Mouse (Mus musculus) ES-E14 (cell line): Measurements from ENCODE around the gene Nhs. TPM values are rescaled to one million over a fixed set of nuclear protein-coding genes. Genes with fewer than 3 reads are reported as not detected.

ENCODE experiments used
- DNase-seq: peaks from one replicate; pipeline ENCODE4 v3.0.0-alpha.2; 2013; ENCODE audit warnings: low read depth, low spot score
- H3K27ac ChIP-seq: 2 replicates; pipeline ENCODE4 v1.5.1; 2012; ENCODE audit warnings: low read depth, mild to moderate bottlenecking, low read length, moderate library complexity, mixed read lengths; ENCODE audit not compliant: poor library complexity, insufficient read depth, severe bottlenecking
- H3K36me3 ChIP-seq: 2 replicates; pipeline ENCODE4 v1.6.1; 2012; ENCODE audit warnings: mild to moderate bottlenecking, low read length, moderate library complexity, mixed read lengths; ENCODE audit not compliant: control insufficient read depth, poor library complexity, insufficient read depth, severe bottlenecking
- H3K4me1 ChIP-seq, 2 experiments: fragments of 150-350 bp in 1 of 2; sonication (generic) in 1 of 2; 2 replicates each; pipeline ENCODE4 v1.6.1; 2012; ENCODE audit warnings: low read length in 2 of 2, mild to moderate bottlenecking in 1 of 2, mixed read lengths in 1 of 2; ENCODE audit not compliant: control insufficient read depth in 2 of 2, insufficient read depth in 2 of 2, poor library complexity in 1 of 2
- H3K4me3 ChIP-seq, 2 experiments: fragments of 150-350 bp in 1 of 2; sonication (generic) in 1 of 2; 2 replicates each; pipeline ENCODE4 v1.5.1; 2012; ENCODE audit warnings: low read length in 2 of 2, low read depth in 1 of 2, mild to moderate bottlenecking in 1 of 2, mixed read lengths in 1 of 2; ENCODE audit not compliant: insufficient read depth in 1 of 2, poor library complexity in 1 of 2, severe bottlenecking in 1 of 2
- H3K9ac ChIP-seq: 2 replicates; pipeline ENCODE4 v1.6.1; 2012; ENCODE audit warnings: low read depth, mild to moderate bottlenecking, low read length, mixed read lengths; ENCODE audit not compliant: poor library complexity, insufficient read depth, severe bottlenecking
- H3K9me3 ChIP-seq: fragments of 150-350 bp; sonication (generic); 2 replicates; pipeline ENCODE4 v1.6.1; 2012; ENCODE audit warnings: low read depth, mild to moderate bottlenecking, low read length; ENCODE audit not compliant: control insufficient read depth, insufficient read depth
- CHD2 ChIP-seq: IDR thresholded peaks from 2 replicates; pipeline ENCODE4 v1.6.1; 2014; ENCODE audit warnings: mild to moderate bottlenecking, low read depth, low read length, inconsistent platforms
- HCFC1 ChIP-seq: IDR thresholded peaks from 2 replicates; pipeline ENCODE4 v1.6.1; 2012; ENCODE audit warnings: low read length, inconsistent platforms, borderline replicate concordance; ENCODE audit not compliant: insufficient read depth
- MAFK ChIP-seq: IDR thresholded peaks from 2 replicates; pipeline ENCODE4 v1.6.1; 2014; ENCODE audit warnings: mild to moderate bottlenecking, low read depth, low read length, inconsistent platforms; ENCODE audit not compliant: insufficient read depth
- ZC3H11A ChIP-seq: IDR thresholded peaks from 2 replicates; pipeline ENCODE4 v1.6.1; 2012; ENCODE audit warnings: low read depth, mild to moderate bottlenecking, inconsistent platforms, low read length, borderline replicate concordance
- ZNF384 ChIP-seq: IDR thresholded peaks from 2 replicates; pipeline ENCODE4 v1.6.1; 2012; ENCODE audit warnings: low read depth, low read length, inconsistent platforms
- in situ Hi-C, 2 experiments: fragments of 600-800 bp; cut with MboI; formaldehyde crosslinking; loops; one replicate each; pipeline ENCODE4 v1.15.1; 2025; ENCODE audit warnings: low sequenced_read_pairs in 2 of 2, inconsistent platforms in 1 of 2; ENCODE audit not compliant: unreplicated experiment in 2 of 2
- total RNA-seq: library from RNA; depleted of rRNA; stranded (reverse); fragments of 300-350 nt; gene quantifications from 2 replicates; pipeline ENCODE4 v1.2.3, GENCODE M21; 2012

Gene Nhs
- total RNA-seq, 1 experiment, result 3.2 TPM

DNA sequence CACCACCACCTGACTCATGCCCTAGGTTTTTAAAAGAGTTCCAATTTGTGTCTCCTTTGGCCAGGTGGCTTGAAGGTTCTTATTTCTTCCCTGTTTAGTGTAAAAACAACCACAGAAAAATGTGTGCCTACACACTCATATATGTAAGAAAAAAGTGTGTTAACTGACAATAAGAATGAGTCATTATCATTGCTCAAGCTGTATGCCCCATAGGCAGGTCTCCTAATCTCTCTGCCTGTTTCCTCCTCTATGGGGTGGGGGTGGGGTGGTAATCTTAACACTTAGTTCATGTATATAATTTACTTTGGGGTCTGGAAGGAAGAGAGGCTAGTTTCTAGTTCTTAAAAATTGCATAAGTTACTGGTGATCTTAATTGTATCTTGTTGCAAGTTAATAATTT, 186.8 kb downstream of the Nhs start:
- no peaks in the 10 kb centered on the region for H3K36me3 ChIP-seq
- TF ChIP-seq MAFK (no peak), ZNF384 (no peak), CHD2 (no peak), HCFC1 (no peak), ZC3H11A (no peak)
- DNase-seq, result no peak
- no peaks in the 10 kb centered on the region for H3K9me3 ChIP-seq
- in situ Hi-C loops, result loop anchor here in 1 of 2 experiments (25.0 kb wide), 1 partner anchor 315 kb away; no protein-coding TSS in a partner anchor
- H3K4me1 ChIP-seq, result peaks cover 0 to 2% of the 10 kb centered on the region in 2 experiments; a peak in 1 of 4 replicates
- no peak overlapping the region for H3K9ac ChIP-seq
- H3K4me3 ChIP-seq, result no peak overlapping the region
- no peak overlapping the region for H3K27ac ChIP-seq

DNA sequence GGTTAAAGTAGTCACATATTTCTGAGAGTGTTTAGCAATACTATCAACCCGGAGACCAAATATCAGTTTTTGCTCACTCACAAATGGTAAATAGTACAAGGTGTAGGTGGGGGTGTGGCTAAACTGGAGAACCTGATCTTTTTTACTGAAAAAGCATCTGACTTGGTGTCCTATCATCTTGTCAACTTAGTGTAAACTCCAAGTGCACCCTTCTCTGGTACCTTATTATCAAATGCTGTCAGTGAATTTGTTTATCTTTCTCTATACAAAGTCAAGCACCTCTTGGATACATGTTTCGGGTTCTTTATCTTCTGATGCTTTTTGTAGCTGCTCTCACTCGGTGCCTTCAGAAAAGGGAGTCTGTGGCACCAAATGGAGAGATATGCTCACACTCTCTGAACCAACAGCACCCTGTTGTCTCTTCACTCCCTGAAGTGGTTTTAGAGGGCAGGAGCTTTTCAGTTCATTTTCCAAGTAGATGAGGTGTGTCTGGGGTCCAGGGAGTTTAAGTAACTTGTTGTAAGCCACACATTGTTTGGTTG, 187.5 kb downstream of the Nhs start:
- Histone ChIP-seq H3K4me1 (peaks cover 0 to 2% of the 10 kb centered on the region in 2 experiments; a peak in 1 of 4 replicates), H3K4me3 (no peak overlapping the region), H3K9ac (no peak overlapping the region), H3K9me3 (no peaks in the 10 kb centered on the region), H3K36me3 (no peaks in the 10 kb centered on the region), H3K27ac (no peak overlapping the region)
- no peak for DNase-seq
- in situ Hi-C loops, result loop anchor here in 1 of 2 experiments (25.0 kb wide), 1 partner anchor 315 kb away; no protein-coding TSS in a partner anchor
- TF ChIP-seq ZNF384 (no peak), HCFC1 (no peak), ZC3H11A (no peak), MAFK (no peak), CHD2 (no peak)

DNA sequence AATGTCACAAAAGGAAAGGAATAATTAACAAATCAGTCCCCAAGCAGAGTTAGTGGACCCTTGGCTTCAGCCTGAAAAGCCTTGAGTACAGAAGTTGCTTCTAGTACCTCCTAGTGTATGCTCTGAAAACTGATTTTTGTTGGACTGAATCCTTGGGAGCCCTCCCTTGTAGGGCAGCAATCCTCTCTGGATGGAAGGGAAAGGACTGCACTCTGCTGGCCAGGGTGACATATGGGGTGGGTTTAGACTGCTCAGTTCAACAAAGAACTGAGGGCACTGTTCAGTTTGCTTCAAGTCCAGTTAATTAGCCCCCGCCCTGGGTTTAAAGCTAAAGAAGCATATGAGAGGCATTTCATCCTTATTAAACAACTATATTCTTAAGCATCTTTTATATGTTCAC, 188.4 kb downstream of the Nhs start:
- no peaks in the 10 kb centered on the region for H3K36me3 ChIP-seq
- TF ChIP-seq HCFC1 (no peak), ZNF384 (no peak), MAFK (no peak), ZC3H11A (no peak), CHD2 (no peak)
- no peaks in the 10 kb centered on the region for H3K9me3 ChIP-seq
- no peak overlapping the region for H3K4me3 ChIP-seq
- no peak overlapping the region for H3K27ac ChIP-seq
- H3K9ac ChIP-seq, result no peak overlapping the region
- no peak for DNase-seq
- in situ Hi-C loops, result loop anchor here in 1 of 2 experiments (25.0 kb wide), 1 partner anchor 316 kb away; no protein-coding TSS in a partner anchor
- H3K4me1 ChIP-seq, result peaks cover 0 to 2% of the 10 kb centered on the region in 2 experiments; a peak in 1 of 4 replicates

DNA sequence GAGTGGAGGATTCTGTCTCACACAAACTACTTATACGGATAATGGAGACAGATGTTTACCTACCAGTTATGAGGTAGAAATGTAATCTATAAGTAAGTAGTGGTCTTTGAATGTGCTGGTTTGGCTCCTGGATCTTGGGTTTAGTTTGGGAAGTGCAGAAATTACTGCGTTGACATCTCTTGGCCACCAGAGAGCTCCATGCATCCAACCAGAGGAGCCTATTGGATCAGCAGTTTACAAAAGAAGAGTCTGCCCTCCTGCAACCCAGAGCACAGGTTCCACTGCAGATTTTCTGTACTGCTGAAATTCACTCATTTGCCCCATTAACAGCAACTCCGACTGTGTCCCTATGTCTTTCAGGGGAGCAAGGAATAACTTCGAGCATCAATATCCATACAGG, 191.8 kb downstream of the Nhs start:
- Histone ChIP-seq H3K9ac (no peak overlapping the region), H3K4me3 (no peak overlapping the region), H3K36me3 (no peaks in the 10 kb centered on the region), H3K4me1 (no peaks in the 10 kb centered on the region), H3K9me3 (no peaks in the 10 kb centered on the region), H3K27ac (no peak overlapping the region)
- in situ Hi-C loops, result loop anchor here in 1 of 2 experiments (25.0 kb wide), 1 partner anchor 320 kb away; no protein-coding TSS in a partner anchor
- TF ChIP-seq CHD2 (no peak), ZC3H11A (peak; percentile 36; the same call in 1 of the 2 replicates)
- no peak for DNase-seq
